Mouse (Mus musculus): ENCODE results near the gene 4930474N05Rik. TPM values are rescaled to one million over a fixed set of nuclear protein-coding genes. Genes with fewer than 3 reads are reported as not detected.

4930474N05Rik gene
- polyA plus RNA-seq (2014; fragmentation: Illumina TruSeq; extraction: RNeasy Lipid Tissue Mini Kit (QIAGEN cat#74804); ENCODE audit: low read depth, low replicate concordance) = not detected

GRCm38 (mm10) chr14:36094617-36095016 is at the start of gene 4930474N05Rik:
TSS of gene 4930474N05Rik (plus strand) at chr14:36094917.

